Mouse (Mus musculus) testis, adult 2 months (tissue): ENCODE data around the gene Mypn. TPM values are rescaled to one million over a fixed set of nuclear protein-coding genes. Genes with fewer than 3 reads are reported as not detected.
A peak's percentile ranks its signal among the peaks of the same experiment; 100 is the strongest.

Experiments
- H3K27ac ChIP-seq: fragments of 200-500 bp; 2 replicates; pipeline ENCODE4 v1.5.1; 2012; ENCODE audit warnings: low read depth, low read length; ENCODE audit not compliant: control insufficient read depth, insufficient read depth
- H3K27me3 ChIP-seq: fragments of 200-500 bp; 2 replicates; pipeline ENCODE4 v1.6.1; 2012; ENCODE audit warnings: mild to moderate bottlenecking, low read length, moderate library complexity; ENCODE audit not compliant: control insufficient read depth, insufficient read depth
- H3K36me3 ChIP-seq: fragments of 200-500 bp; 2 replicates; pipeline ENCODE4 v1.6.1; 2012; ENCODE audit warnings: mild to moderate bottlenecking, low read length; ENCODE audit not compliant: control insufficient read depth, insufficient read depth
- H3K4me1 ChIP-seq: fragments of 200-500 bp; 2 replicates; pipeline ENCODE4 v1.6.1; 2012; ENCODE audit warnings: low read length; ENCODE audit not compliant: control insufficient read depth, insufficient read depth
- H3K4me3 ChIP-seq: fragments of 200-500 bp; 2 replicates; pipeline ENCODE4 v1.5.1; 2012; ENCODE audit warnings: low read depth, mild to moderate bottlenecking, low read length, moderate library complexity, mixed read lengths; ENCODE audit not compliant: control insufficient read depth
- CTCF ChIP-seq: fragments of 200-500 bp; IDR thresholded peaks from 2 replicates; pipeline ENCODE4 v1.5.1; 2012; ENCODE audit warnings: low read depth, mild to moderate bottlenecking, inconsistent platforms, low read length, moderate library complexity; ENCODE audit not compliant: control insufficient read depth, insufficient read depth, insufficient replicate concordance
- POLR2A ChIP-seq: fragments of 200-500 bp; IDR thresholded peaks from 2 replicates; pipeline ENCODE4 v1.6.1; 2012; ENCODE audit warnings: low read depth, mild to moderate bottlenecking, inconsistent platforms, low read length, moderate library complexity; ENCODE audit not compliant: control insufficient read depth
- polyA plus RNA-seq: library from polyadenylated mRNA; depleted of rRNA; stranded (reverse); fragments of >200 nt; gene quantifications from 2 replicates; pipeline ENCODE4 v1.2.3, GENCODE M21; 2012

Gene Mypn
- polyA plus RNA-seq, 1 experiment, result 3.2 TPM

DNA sequence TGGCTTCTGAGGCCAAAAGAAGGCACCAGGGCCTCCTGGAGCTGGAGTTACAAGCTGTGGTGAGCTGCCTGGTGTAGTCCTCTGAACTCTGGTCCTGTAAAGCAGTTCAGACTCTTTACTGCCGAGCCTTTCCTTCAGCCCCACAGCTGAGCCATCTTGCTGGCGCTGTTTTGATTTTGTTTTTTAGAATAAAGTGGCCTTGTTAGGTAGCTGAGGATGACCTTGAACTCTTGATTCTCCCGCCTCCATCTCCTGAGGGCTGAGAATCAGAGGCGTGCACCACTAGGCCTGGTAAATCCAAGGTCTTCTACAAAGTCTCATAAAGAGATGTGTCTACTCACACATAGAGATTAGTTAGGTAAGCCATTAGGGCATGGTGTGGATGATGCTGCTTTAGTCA lies 49.0 kb downstream of the Mypn start:
- TF ChIP-seq POLR2A (no peak), CTCF (no peak)
- no peaks in the 10 kb centered on the region for H3K36me3 ChIP-seq
- H3K4me3 ChIP-seq, result no peak overlapping the region
- H3K27ac ChIP-seq, result no peak overlapping the region
- H3K27me3 ChIP-seq, result no peaks in the 10 kb centered on the region
- H3K4me1 ChIP-seq, result 0 out of 2 replicates have a peak, but pooled peaks cover 4% of the 10 kb centered on the region

GRCm38 (mm10) chr10:63154226-63154625 lies 49.5 kb downstream of the Mypn start:
- Histone ChIP-seq H3K36me3 (no peaks in the 10 kb centered on the region), H3K27ac (no peak overlapping the region), H3K4me1 (0 out of 2 replicates have a peak, but pooled peaks cover 4% of the 10 kb centered on the region), H3K4me3 (no peak overlapping the region), H3K27me3 (no peaks in the 10 kb centered on the region)
- TF ChIP-seq POLR2A, result no peak
- no peak for TF ChIP-seq CTCF

GRCm38 (mm10) chr10:63153563-63153962 lies 50.2 kb downstream of the Mypn start:
- H3K36me3 ChIP-seq, result no peaks in the 10 kb centered on the region
- H3K27ac ChIP-seq, result no peak overlapping the region
- TF ChIP-seq CTCF (no peak; the same call in 1 of the 2 replicates), POLR2A (no peak)
- H3K4me3 ChIP-seq, result no peak overlapping the region
- H3K27me3 ChIP-seq, result no peaks in the 10 kb centered on the region
- H3K4me1 ChIP-seq, result 0 out of 2 replicates have a peak, but pooled peaks cover 4% of the 10 kb centered on the region

DNA sequence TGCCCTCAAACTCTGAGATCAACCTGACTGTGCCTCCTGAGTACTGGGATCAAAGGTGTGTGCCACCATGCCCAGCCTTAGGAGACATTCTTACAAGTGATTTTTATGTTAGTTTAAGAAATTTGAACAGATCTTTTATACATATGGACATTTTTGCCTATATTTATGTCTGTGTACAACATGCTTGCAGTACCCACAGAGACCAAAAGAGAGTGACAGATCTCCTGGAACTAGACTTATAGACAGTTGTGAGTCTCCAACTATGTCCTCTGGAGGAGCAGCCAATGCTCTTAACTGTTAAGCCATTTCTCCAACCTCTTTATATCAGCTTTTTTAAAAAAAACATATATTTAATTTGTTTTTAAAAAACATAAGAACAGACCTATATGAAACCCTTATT lies 51.4 kb downstream of the Mypn start:
- Histone ChIP-seq H3K27ac (no peak overlapping the region), H3K4me3 (no peak overlapping the region), H3K27me3 (no peaks in the 10 kb centered on the region), H3K4me1 (no peaks in the 10 kb centered on the region), H3K36me3 (no peaks in the 10 kb centered on the region)
- TF ChIP-seq CTCF (no peak), POLR2A (no peak)

- Histone ChIP-seq H3K4me1 (no peaks in the 10 kb centered on the region), H3K27ac (peak overlapping the region; percentile 57), H3K36me3 (no peaks in the 10 kb centered on the region), H3K27me3 (no peaks in the 10 kb centered on the region), H3K4me3 (no peak overlapping the region)
- TF ChIP-seq CTCF (no peak), POLR2A (no peak)
These were observed 61.1 kb downstream of the Mypn start for GRCm38 (mm10) chr10:63142660-63143059.

DNA sequence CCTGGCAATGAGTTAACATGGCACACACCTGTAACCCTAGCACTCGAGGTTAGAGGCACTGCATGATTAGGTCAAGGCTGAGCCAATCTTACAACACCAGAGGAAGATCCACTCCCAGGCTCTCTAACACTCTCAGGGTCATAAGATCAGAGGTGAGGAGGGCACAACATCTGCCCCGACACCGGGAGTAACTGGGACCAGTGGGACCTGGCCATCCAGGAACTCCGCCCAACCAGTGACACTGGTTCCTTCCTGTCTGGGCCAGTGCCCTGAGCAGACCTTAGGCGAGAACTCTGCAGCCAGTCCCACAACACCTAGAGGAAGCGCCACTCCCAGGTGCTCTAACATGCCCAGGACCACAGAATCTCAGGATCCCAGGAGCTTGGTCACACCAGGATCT lies 67.3 kb downstream of the Mypn start:
- no peaks in the 10 kb centered on the region for H3K27me3 ChIP-seq
- no peaks in the 10 kb centered on the region for H3K36me3 ChIP-seq
- H3K4me1 ChIP-seq, result peaks cover 5% of the 10 kb centered on the region
- TF ChIP-seq POLR2A (no peak), CTCF (no peak)
- no peak overlapping the region for H3K27ac ChIP-seq
- no peak overlapping the region for H3K4me3 ChIP-seq

GRCm38 (mm10) chr10:63135680-63136079 lies 68.1 kb downstream of the Mypn start:
- H3K4me3 ChIP-seq, result no peak overlapping the region

GRCm38 (mm10) chr10:63133326-63133725 lies 70.4 kb downstream of the Mypn start:
- Histone ChIP-seq H3K4me1 (peaks cover 8% of the 10 kb centered on the region), H3K27me3 (no peaks in the 10 kb centered on the region), H3K36me3 (no peaks in the 10 kb centered on the region), H3K27ac (no peak overlapping the region), H3K4me3 (no peak overlapping the region)
- TF ChIP-seq POLR2A (no peak), CTCF (no peak)

More at GRCm38 (mm10) chr10:63135680-63136079, 68.1 kb downstream of the Mypn start:
- no peaks in the 10 kb centered on the region for H3K27me3 ChIP-seq
- no peaks in the 10 kb centered on the region for H3K36me3 ChIP-seq
- H3K27ac ChIP-seq, result no peak overlapping the region
- peaks cover 8% of the 10 kb centered on the region for H3K4me1 ChIP-seq
- TF ChIP-seq POLR2A (no peak), CTCF (no peak)
